Mouse (Mus musculus): ENCODE data around the gene Hoxd8.

Gene Hoxd8

GRCm38 (mm10) chr2:74686988-74687697 is 17.3 kb upstream of the Hoxd8 start:
- DNase-seq: no peak

GRCm38 (mm10) chr2:74687698-74688555 is 16.5 kb upstream of the Hoxd8 start:
- DNase-seq: no peak

GRCm38 (mm10) chr2:74688795-74689573 is 15.4 kb upstream of the Hoxd8 start:
- no peak for DNase-seq

DNA sequence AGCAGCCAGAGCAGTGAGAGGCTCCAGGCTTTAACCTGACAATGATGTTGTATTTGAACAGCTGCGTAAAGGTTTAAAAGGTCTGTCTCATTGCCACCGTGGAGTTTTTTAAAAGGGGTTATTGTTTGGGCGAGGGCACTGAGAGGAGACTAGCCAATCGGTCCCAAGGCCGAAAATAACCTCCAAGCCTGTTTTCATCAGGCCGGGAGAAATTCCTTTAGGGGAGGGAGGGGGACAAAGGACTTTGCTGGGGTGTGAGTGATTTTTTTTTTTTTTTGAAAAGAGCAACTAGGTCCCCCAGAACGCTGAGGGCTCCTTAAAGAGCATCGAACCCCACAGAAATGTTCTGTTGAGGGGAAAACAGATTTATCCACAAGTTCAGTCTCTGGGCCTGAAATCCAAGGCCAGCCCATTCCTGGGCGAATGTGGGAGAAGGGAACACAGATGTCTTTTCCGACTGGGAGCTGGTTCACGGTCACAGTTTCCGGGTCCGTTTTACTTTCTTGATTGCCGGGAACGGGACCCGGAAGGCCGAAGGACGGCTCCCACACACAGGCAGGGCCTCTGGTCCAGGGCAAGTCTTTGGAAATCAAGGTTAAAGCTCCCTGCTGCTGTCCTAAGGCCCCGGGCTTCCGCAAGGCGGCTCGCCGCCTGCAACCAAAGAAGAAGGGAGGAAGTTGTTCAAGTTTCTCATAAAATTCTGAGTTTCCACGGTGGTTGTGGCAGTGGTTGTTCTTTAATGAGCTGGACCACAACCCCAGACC is 14.7 kb upstream of the Hoxd8 start:
- DNase-seq: no peak

DNA sequence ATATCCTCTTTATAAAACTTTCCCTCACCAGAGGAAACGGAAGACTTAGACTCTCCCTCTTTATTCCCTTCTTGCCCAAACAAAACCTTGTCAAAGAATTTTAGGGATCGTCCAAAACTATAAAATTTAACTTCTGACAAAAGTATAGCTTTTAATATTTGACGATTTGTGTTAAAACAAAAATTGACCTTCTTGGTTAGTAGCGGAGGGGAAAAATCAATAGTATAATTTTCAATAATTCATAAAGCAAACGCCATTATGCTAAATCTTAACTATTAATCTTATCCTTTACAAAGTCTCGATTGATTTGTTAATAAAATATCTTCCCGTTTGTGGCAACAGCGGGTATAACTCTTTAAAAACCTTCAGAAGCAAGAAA is 14.1 kb upstream of the Hoxd8 start:
- DNase-seq: no peak

- DNase-seq: no peak
Measured at GRCm38 (mm10) chr2:74691022-74691951, 13.1 kb upstream of the Hoxd8 start, which contains the start of gene Hoxd10. Gene Hoxd10, plus strand, starts transcription at chr2:74691924.

DNA sequence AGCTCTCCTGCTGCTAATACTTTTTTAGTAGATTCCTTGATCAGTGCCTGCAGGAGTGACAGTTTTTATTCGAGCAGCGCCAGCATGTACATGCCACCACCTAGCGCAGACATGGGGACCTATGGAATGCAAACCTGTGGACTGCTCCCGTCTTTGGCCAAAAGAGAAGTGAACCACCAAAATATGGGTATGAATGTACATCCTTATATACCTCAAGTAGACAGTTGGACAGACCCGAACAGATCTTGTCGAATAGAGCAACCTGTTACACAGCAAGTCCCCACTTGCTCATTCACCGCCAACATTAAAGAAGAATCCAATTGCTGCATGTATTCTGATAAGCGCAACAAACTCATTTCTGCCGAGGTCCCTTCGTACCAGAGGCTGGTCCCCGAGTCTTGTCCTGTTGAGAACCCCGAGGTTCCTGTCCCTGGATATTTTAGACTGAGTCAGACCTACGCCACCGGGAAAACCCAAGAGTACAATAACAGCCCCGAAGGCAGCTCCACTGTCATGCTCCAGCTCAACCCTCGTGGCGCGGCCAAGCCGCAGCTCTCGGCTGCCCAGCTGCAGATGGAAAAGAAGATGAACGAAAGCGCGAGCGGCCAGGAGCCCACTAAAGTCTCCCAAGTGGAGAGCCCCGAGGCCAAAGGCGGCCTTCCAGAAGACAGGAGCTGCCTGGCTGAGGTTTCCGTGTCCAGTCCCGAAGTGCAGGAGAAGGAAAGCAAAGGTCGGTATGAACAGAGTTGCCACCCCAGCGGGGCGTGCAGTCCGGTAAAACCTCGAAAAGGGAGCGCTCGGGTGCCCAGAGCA is 12.2 kb upstream of the Hoxd8 start:
- DNase-seq: no peak

GRCm38 (mm10) chr2:74692808-74693431 is 11.5 kb upstream of the Hoxd8 start:
- no peak for DNase-seq

DNA sequence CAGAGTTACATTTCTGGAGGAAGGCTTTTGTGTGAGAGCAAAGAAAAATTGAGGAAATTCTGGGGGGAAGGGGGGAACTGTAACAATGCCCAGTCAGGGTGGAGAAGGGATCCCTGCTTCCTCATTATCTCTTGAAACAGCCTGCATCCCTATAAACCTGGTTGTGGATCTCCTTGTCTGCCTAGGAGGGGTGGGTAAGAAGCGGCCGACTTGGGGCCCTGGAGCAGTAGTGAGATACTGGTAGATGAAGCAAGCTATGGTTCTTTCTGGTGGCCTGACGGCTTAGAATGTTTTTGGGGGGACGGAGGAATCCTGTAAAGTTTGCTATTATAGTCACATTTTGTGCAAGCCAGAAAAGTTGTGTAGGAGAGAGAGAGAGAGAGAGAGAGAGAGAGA is 11.0 kb upstream of the Hoxd8 start:
- no peak for DNase-seq

GRCm38 (mm10) chr2:74694066-74694465 is 10.3 kb upstream of the Hoxd8 start:
- DNase-seq: no peak

- no peak for DNase-seq
Measured at GRCm38 (mm10) chr2:74695383-74695782, 9.0 kb upstream of the Hoxd8 start.

GRCm38 (mm10) chr2:74695813-74696430 is 8.5 kb upstream of the Hoxd8 start:
- no peak for DNase-seq

DNA sequence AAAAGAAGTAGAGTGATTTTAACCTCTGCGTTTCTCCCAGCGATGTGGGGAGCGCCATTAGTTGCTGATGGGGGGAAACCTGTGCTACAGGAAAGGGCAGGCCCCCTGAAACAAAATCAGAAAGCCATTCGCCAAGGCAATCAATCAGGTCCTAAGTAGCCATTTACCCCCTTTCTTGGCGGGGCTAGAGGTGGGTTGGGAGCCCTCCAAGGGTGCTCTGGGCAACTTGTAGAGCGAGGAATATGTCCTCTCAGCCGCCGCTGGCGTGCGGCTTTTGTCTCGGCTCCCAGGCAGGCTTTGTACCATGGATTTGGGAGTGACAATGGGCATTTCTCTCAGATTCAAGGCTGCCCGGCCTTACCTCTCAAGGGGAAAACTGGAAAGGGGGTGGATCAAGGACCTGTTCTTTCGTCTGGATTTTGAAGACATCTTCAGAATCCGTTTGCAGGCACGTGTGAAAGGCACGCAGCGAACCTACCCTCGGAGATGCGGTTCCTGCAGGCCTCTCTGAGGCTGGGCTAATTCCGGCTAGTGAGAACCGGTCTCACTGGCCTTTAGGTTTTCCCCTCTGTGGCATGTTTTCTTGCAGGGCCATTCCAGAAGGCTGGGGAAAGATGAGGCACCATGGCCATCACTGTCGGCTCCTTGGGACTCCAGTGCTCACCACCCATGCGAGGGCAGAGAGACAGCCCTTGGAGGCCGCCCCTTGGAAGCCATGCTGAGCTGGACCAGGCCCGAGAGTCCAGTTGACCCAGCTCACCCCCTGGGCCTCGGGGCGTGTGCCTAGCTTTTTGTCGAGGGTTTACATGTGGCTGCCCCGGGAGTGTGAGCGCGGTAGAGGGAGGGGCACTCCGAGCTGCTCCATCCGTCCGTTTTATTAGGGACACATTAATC is 7.7 kb upstream of the Hoxd8 start:
- no peak for DNase-seq

DNA sequence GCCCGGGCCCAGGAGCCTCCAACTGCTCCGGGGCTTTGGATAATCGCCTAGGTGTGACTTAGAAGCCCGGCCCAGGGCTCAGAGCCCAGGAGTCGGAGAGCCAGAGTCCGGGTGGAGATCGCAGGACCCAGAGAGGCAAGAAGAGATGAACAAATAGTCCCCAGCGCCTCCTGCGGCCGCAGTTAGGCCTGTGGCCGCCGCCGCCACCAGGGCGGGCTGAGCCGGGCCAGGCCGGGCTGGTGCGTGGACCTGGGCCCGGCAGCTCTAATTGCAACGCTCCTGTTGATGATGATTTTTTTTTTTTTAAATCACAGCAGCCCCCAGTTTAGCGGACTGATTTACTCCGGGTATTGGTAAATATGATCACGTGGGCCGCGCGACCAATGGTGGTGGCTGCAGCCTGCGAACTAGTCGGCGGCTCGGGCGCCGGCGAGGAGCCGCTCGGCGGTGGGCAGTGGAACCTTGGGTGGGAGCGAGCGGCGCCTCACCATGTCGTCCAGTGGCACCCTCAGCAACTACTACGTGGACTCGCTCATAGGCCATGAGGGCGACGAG is 6.8 kb upstream of the Hoxd8 start, which contains the start of gene Hoxd9:
Hoxd9 (plus strand) TSS at position 161 of the 555 bp plus-strand sequence.
- DNase-seq: no peak

- DNase-seq: no peak
Measured at GRCm38 (mm10) chr2:74698201-74699052, 6.0 kb upstream of the Hoxd8 start.

- no peak for DNase-seq
Measured at GRCm38 (mm10) chr2:74699053-74699430, 5.4 kb upstream of the Hoxd8 start.
